Mouse (Mus musculus): Measurements from ENCODE around the gene Mrps15. TPM values are rescaled to one million over a fixed set of nuclear protein-coding genes. Genes with fewer than 3 reads are reported as not detected.

Gene Mrps15
- polyA plus RNA-seq, 1 experiment from 2014 or later = 131 TPM

GRCm38 (mm10) chr4:126051617-126052016 is 4.9 kb downstream of the Mrps15 start:
- peaks cover 48% of the 10 kb centered on the region for H3K36me3 ChIP-seq
- WGBS = 88% methylated on average over 7 of the region's 7 CpGs
- no peak overlapping the region for H3K27ac ChIP-seq
- no peaks in the 10 kb centered on the region for H3K27me3 ChIP-seq (replicated peaks)
- no peaks in the 10 kb centered on the region for H3K9me3 ChIP-seq
- H3K4me1 ChIP-seq = peaks cover 15% of the 10 kb centered on the region
- H3K9ac ChIP-seq = no peak overlapping the region
- no peak for ATAC-seq (ENCODE audit: low FRiP score, low read depth)
- H3K4me3 ChIP-seq = no peak overlapping the region
- H3K4me2 ChIP-seq (replicated peaks) = no peak overlapping the region

- Histone ChIP-seq H3K9me3 (no peaks in the 10 kb centered on the region), H3K4me3 (peak overlapping the region; percentile 65), H3K9ac (peak overlapping the region; percentile 51), H3K36me3 (peaks cover 30% of the 10 kb centered on the region), H3K4me2 (replicated peaks) (peak overlapping the region; percentile 64), H3K27ac (no peak overlapping the region; the same call in 1 of the 2 replicates), H3K4me1 (peaks cover 18% of the 10 kb centered on the region), H3K27me3 (replicated peaks) (no peaks in the 10 kb centered on the region)
- 15% methylated on average over 19 of the region's 19 CpGs for WGBS
- ATAC-seq (ENCODE audit: low FRiP score, low read depth) = peak; percentile 3; the same call in 1 of the 2 replicates
Measured at GRCm38 (mm10) chr4:126057207-126058133, 10.7 kb downstream of the Mrps15 start.

GRCm38 (mm10) chr4:126058134-126058996 is 11.6 kb downstream of the Mrps15 start, which contains the start of gene Oscp1:
TSS of gene Oscp1 (plus strand) at chr4:126058565.
- H3K9me3 ChIP-seq = no peaks in the 10 kb centered on the region
- ATAC-seq (ENCODE audit: low FRiP score, low read depth) = peak; percentile 98
- under 1% methylated on average over 57 of the region's 57 CpGs for WGBS

GRCm38 (mm10) chr4:126058997-126059362 is 12.3 kb downstream of the Mrps15 start:
- H3K27me3 ChIP-seq (replicated peaks) = no peaks in the 10 kb centered on the region
- ATAC-seq (ENCODE audit: low FRiP score, low read depth) = no peak; the same call in 1 of the 2 replicates
- H3K4me1 ChIP-seq = peaks cover 18% of the 10 kb centered on the region
- peak overlapping the region; percentile 64 for H3K4me2 ChIP-seq (replicated peaks)
- no peak overlapping the region for H3K27ac ChIP-seq
- WGBS = 42% methylated on average over 9 of the region's 9 CpGs
- peak overlapping the region; percentile 51 for H3K9ac ChIP-seq
- no peaks in the 10 kb centered on the region for H3K9me3 ChIP-seq
- H3K36me3 ChIP-seq = peaks cover 22% of the 10 kb centered on the region
- peak overlapping the region; percentile 65 for H3K4me3 ChIP-seq

More at GRCm38 (mm10) chr4:126058134-126058996, 11.6 kb downstream of the Mrps15 start, which contains the start of gene Oscp1:
- peak within 1 kb of the TSS; percentile 51 for H3K9ac ChIP-seq
- H3K27me3 ChIP-seq (replicated peaks) = no peaks in the 10 kb centered on the region
- no peak within 1 kb of the TSS; the same call in 1 of the 2 replicates for H3K27ac ChIP-seq
- peaks cover 18% of the 10 kb centered on the region for H3K4me1 ChIP-seq
- peak within 1 kb of the TSS; percentile 65 for H3K4me3 ChIP-seq
- H3K36me3 ChIP-seq = peaks cover 28% of the 10 kb centered on the region
- H3K4me2 ChIP-seq (replicated peaks) = peak within 1 kb of the TSS; percentile 64

GRCm38 (mm10) chr4:126062856-126063255 is 16.1 kb downstream of the Mrps15 start:
- Histone ChIP-seq H3K9me3 (no peaks in the 10 kb centered on the region), H3K27ac (no peak overlapping the region), H3K36me3 (no peaks in the 10 kb centered on the region), H3K4me3 (no peak overlapping the region), H3K4me1 (peaks cover 10% of the 10 kb centered on the region), H3K4me2 (replicated peaks) (no peak overlapping the region), H3K27me3 (replicated peaks) (no peaks in the 10 kb centered on the region), H3K9ac (no peak overlapping the region)
- no peak for ATAC-seq (ENCODE audit: low FRiP score, low read depth)
- WGBS = 63% methylated on average over 1 of the region's 1 CpGs

- H3K36me3 ChIP-seq = no peaks in the 10 kb centered on the region
- no peaks in the 10 kb centered on the region for H3K9me3 ChIP-seq
- no peak overlapping the region for H3K27ac ChIP-seq
- H3K4me3 ChIP-seq = no peak overlapping the region
- no peak for ATAC-seq (ENCODE audit: low FRiP score, low read depth)
- no peaks in the 10 kb centered on the region for H3K27me3 ChIP-seq (replicated peaks)
- no peak overlapping the region for H3K9ac ChIP-seq
- H3K4me2 ChIP-seq (replicated peaks) = no peak overlapping the region
- H3K4me1 ChIP-seq = no peaks in the 10 kb centered on the region
- WGBS = 88% methylated on average over 7 of the region's 7 CpGs
Measured at GRCm38 (mm10) chr4:126065241-126065640, 18.5 kb downstream of the Mrps15 start.

GRCm38 (mm10) chr4:126067401-126068077 is 20.8 kb downstream of the Mrps15 start:
- H3K9ac ChIP-seq = no peak overlapping the region
- no peak overlapping the region for H3K4me3 ChIP-seq
- no peaks in the 10 kb centered on the region for H3K9me3 ChIP-seq
- no peak for ATAC-seq (ENCODE audit: low FRiP score, low read depth)
- no peaks in the 10 kb centered on the region for H3K27me3 ChIP-seq (replicated peaks)
- H3K4me1 ChIP-seq = no peaks in the 10 kb centered on the region
- H3K36me3 ChIP-seq = no peaks in the 10 kb centered on the region
- no peak overlapping the region for H3K27ac ChIP-seq
- H3K4me2 ChIP-seq (replicated peaks) = no peak overlapping the region
- 80% methylated on average over 15 of the region's 15 CpGs for WGBS

GRCm38 (mm10) chr4:126068842-126069241 is 22.1 kb downstream of the Mrps15 start:
- 88% methylated on average over 6 of the region's 6 CpGs for WGBS

GRCm38 (mm10) chr4:126077833-126078232 is 31.1 kb downstream of the Mrps15 start:
- no peak overlapping the region for H3K4me2 ChIP-seq (replicated peaks)
- peaks cover 21% of the 10 kb centered on the region; the same call in 1 of the 2 replicates for H3K36me3 ChIP-seq
- H3K27ac ChIP-seq = no peak overlapping the region
- H3K9me3 ChIP-seq = no peaks in the 10 kb centered on the region
- 85% methylated on average over 6 of the region's 6 CpGs for WGBS
- H3K4me3 ChIP-seq = no peak overlapping the region
- H3K9ac ChIP-seq = no peak overlapping the region
- H3K4me1 ChIP-seq = no peaks in the 10 kb centered on the region
- no peaks in the 10 kb centered on the region for H3K27me3 ChIP-seq (replicated peaks)
- ATAC-seq (ENCODE audit: low FRiP score, low read depth) = no peak

More at GRCm38 (mm10) chr4:126068842-126069241, 22.1 kb downstream of the Mrps15 start:
- no peak overlapping the region for H3K9ac ChIP-seq
- no peak overlapping the region for H3K4me2 ChIP-seq (replicated peaks)
- no peaks in the 10 kb centered on the region for H3K9me3 ChIP-seq
- no peak overlapping the region for H3K27ac ChIP-seq
- no peaks in the 10 kb centered on the region for H3K27me3 ChIP-seq (replicated peaks)
- peaks cover 4% of the 10 kb centered on the region; the same call in 1 of the 2 replicates for H3K36me3 ChIP-seq
- H3K4me3 ChIP-seq = no peak overlapping the region
- no peak for ATAC-seq (ENCODE audit: low FRiP score, low read depth)
- no peaks in the 10 kb centered on the region for H3K4me1 ChIP-seq

- Histone ChIP-seq H3K4me2 (replicated peaks) (no peak overlapping the region), H3K27ac (no peak overlapping the region), H3K9me3 (no peaks in the 10 kb centered on the region), H3K27me3 (replicated peaks) (no peaks in the 10 kb centered on the region), H3K4me1 (no peaks in the 10 kb centered on the region), H3K4me3 (no peak overlapping the region), H3K36me3 (peaks cover 29% of the 10 kb centered on the region), H3K9ac (no peak overlapping the region)
- ATAC-seq (ENCODE audit: low FRiP score, low read depth) = no peak
- WGBS = 88% methylated on average over 4 of the region's 4 CpGs
Measured at GRCm38 (mm10) chr4:126079266-126079665, 32.5 kb downstream of the Mrps15 start.

GRCm38 (mm10) chr4:126081601-126082000 is 34.9 kb downstream of the Mrps15 start:
- Histone ChIP-seq H3K9ac (no peak overlapping the region), H3K9me3 (no peaks in the 10 kb centered on the region), H3K36me3 (peaks cover 27% of the 10 kb centered on the region), H3K4me3 (no peak overlapping the region), H3K27ac (no peak overlapping the region), H3K27me3 (replicated peaks) (no peaks in the 10 kb centered on the region), H3K4me2 (replicated peaks) (no peak overlapping the region), H3K4me1 (no peaks in the 10 kb centered on the region)
- no peak for ATAC-seq (ENCODE audit: low FRiP score, low read depth)
- WGBS = 93% methylated on average over 1 of the region's 1 CpGs

All from neural tube, embryonic 12.5 days (tissue).